Mouse (Mus musculus) midbrain, embryonic 11.5 days (tissue): ENCODE data around the gene Ankrd60. TPM values are rescaled to one million over a fixed set of nuclear protein-coding genes. Genes with fewer than 3 reads are reported as not detected.

ENCODE experiments used
- ATAC-seq: fragments of 200-750 bp; cut with Nextera tagmentation; 2 replicates; pipeline ENCODE4 v1.8.0; 2017; ENCODE audit warnings: moderate TSS enrichment, moderate library complexity; ENCODE audit not compliant: low FRiP score
- DNase-seq: peaks from one replicate; pipeline ENCODE4 v3.0.0; 2015; ENCODE audit warnings: low spot score; ENCODE audit errors: missing footprints
- H3K27ac ChIP-seq: fragments of 300-500 bp; sonication (generic); 2 replicates; pipeline ENCODE4 v1.5.1; 2014; ENCODE audit warnings: low read depth, low read length
- H3K27me3 ChIP-seq: fragments of 300-500 bp; sonication (generic); 2 replicates; pipeline ENCODE4 v1.6.1; 2014; ENCODE audit warnings: mild to moderate bottlenecking, low read length, moderate library complexity, mixed read lengths; ENCODE audit not compliant: control insufficient read depth, insufficient read depth
- H3K36me3 ChIP-seq: fragments of 300-500 bp; sonication (generic); 2 replicates; pipeline ENCODE4 v1.6.1; 2014; ENCODE audit warnings: mild to moderate bottlenecking, low read length, moderate library complexity, mixed read lengths; ENCODE audit not compliant: control insufficient read depth, insufficient read depth
- H3K4me1 ChIP-seq: fragments of 300-500 bp; sonication (generic); 2 replicates; pipeline ENCODE4 v1.6.1; 2014; ENCODE audit warnings: low read length; ENCODE audit not compliant: control insufficient read depth, insufficient read depth
- H3K4me2 ChIP-seq: fragments of 300-500 bp; sonication (generic); 2 replicates; pipeline ENCODE4 v1.6.1; 2014; ENCODE audit warnings: mild to moderate bottlenecking, moderate library complexity
- H3K4me3 ChIP-seq: fragments of 300-500 bp; sonication (generic); 2 replicates; pipeline ENCODE4 v1.5.1; 2014; ENCODE audit warnings: low read depth, low read length
- H3K9ac ChIP-seq: fragments of 300-500 bp; sonication (generic); 2 replicates; pipeline ENCODE4 v1.6.1; 2014; ENCODE audit warnings: low read length
- H3K9me3 ChIP-seq: fragments of 300-500 bp; sonication (generic); 2 replicates; pipeline ENCODE4 v1.6.1; 2016; ENCODE audit warnings: low read length; ENCODE audit not compliant: control insufficient read depth
- WGBS: fragments of 180-500 bp; shearing (Covaris S2); extraction: QIAGEN DNeasy Blood & Tissue Kit; methylation state at CpG from one replicate; pipeline ENCODE4 v1.1.7; 2014; 5-methylcytosine and 5-hydroxymethylcytosine counted together
- polyA plus RNA-seq: library from polyadenylated mRNA; unstranded; fragments of >200 nt; fragmentation: Nextera tagmentation; extraction: Ambion mirVana; gene quantifications from 2 replicates; pipeline ENCODE4 v1.2.1, GENCODE M21; 2014

Gene Ankrd60
- polyA plus RNA-seq, 1 experiment from 2014 or later, result not detected

GRCm38 (mm10) chr2:173539781-173540180, 38.4 kb downstream of the Ankrd60 start:
- Histone ChIP-seq H3K9ac (no peak overlapping the region), H3K4me1 (no peaks in the 10 kb centered on the region), H3K4me3 (no peak overlapping the region), H3K27me3 (no peaks in the 10 kb centered on the region), H3K4me2 (no peak overlapping the region), H3K9me3 (no peaks in the 10 kb centered on the region), H3K36me3 (no peaks in the 10 kb centered on the region), H3K27ac (no peak overlapping the region)
- ATAC-seq (no peak), DNase-seq (no peak)
- 57% methylated on average over 15 of the region's 15 CpGs for WGBS

DNA sequence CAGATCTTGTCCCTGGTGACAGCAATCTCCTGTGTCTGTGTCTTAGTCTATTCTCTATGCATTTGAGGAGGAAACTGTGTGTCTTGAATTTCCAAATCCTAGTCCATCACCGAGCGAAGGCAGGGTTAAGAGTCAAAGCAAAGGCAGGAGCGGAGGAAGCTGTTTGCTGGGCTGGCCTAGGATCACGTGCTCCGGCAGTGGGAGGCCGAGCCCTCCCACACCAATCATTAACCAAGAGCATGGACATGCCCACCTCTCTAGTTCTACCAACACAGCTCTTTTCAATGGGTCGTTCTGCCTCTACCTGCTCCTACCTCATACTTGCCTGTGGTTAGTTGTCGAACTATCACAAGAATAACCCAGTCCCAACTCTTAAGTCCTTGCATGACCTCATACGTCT, 42.3 kb downstream of the Ankrd60 start:
- no peak for DNase-seq
- Histone ChIP-seq H3K27me3 (no peaks in the 10 kb centered on the region), H3K4me1 (no peaks in the 10 kb centered on the region), H3K36me3 (no peaks in the 10 kb centered on the region), H3K4me2 (no peak overlapping the region), H3K9me3 (no peaks in the 10 kb centered on the region), H3K4me3 (no peak overlapping the region), H3K9ac (no peak overlapping the region), H3K27ac (no peak overlapping the region)
- 96% methylated on average over 9 of the region's 9 CpGs for WGBS
- ATAC-seq, result no peak

DNA sequence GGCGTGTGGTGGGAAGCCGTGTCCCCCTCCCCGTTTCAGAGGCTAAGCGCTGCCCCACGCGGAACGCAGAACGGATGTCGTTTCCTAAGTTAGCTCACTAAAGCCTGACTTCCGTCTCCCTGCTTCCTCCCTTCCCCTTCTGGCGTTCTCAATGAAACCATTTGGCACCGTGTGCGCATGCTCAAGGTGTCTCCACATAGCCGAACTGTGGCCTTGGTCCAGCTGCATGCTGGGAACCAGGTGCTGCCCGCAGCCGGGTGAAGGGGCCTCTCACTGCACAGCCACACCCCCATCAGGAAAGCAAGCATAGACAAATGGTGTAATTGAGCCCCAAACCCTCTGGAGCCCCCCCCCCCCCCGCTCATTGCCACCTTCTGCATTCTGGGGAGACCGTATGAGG, 42.8 kb downstream of the Ankrd60 start:
- Histone ChIP-seq H3K4me2 (no peak overlapping the region), H3K27ac (no peak overlapping the region), H3K9me3 (no peaks in the 10 kb centered on the region), H3K9ac (no peak overlapping the region), H3K36me3 (no peaks in the 10 kb centered on the region), H3K27me3 (no peaks in the 10 kb centered on the region), H3K4me1 (no peaks in the 10 kb centered on the region), H3K4me3 (no peak overlapping the region)
- DNase-seq, result no peak
- 88% methylated on average over 18 of the region's 18 CpGs for WGBS
- no peak for ATAC-seq

DNA sequence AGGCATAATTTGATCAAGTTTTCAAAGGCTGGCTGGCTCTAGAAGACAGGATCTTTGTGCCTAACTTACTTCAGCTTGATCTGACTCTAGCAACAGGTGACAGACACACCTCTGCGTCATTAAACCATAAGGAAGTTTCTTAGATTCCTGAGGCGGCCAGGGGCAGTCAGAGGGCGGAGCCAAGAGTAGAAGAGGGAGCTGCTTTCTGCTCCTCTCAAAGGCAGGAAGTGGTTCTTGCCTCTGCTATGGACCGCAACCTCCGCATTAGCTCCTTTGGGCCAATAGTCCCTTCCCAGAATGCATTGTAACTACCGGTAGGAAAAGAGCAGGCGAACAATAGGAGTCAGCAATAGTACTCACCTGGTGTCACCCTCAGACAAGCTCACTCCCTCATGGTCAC, 43.6 kb downstream of the Ankrd60 start:
- Histone ChIP-seq H3K9me3 (no peaks in the 10 kb centered on the region), H3K27ac (no peak overlapping the region), H3K4me1 (no peaks in the 10 kb centered on the region)

GRCm38 (mm10) chr2:173532711-173533462, 45.3 kb downstream of the Ankrd60 start:
- H3K4me1 ChIP-seq, result no peaks in the 10 kb centered on the region
- no peaks in the 10 kb centered on the region for H3K27me3 ChIP-seq
- no peak overlapping the region for H3K27ac ChIP-seq
- H3K36me3 ChIP-seq, result no peaks in the 10 kb centered on the region
- no peak overlapping the region for H3K9ac ChIP-seq
- no peak overlapping the region for H3K4me2 ChIP-seq
- WGBS, result 75% methylated on average over 15 of the region's 15 CpGs
- ATAC-seq (no peak), DNase-seq (no peak)
- no peak overlapping the region for H3K4me3 ChIP-seq
- no peaks in the 10 kb centered on the region for H3K9me3 ChIP-seq

More for the DNA sequence above, 43.6 kb downstream of the Ankrd60 start:
- Histone ChIP-seq H3K36me3 (no peaks in the 10 kb centered on the region), H3K4me2 (no peak overlapping the region), H3K4me3 (no peak overlapping the region), H3K9ac (no peak overlapping the region), H3K27me3 (no peaks in the 10 kb centered on the region)
- DNase-seq (no peak), ATAC-seq (no peak)
- WGBS, result 83% methylated on average over 7 of the region's 7 CpGs

GRCm38 (mm10) chr2:173528493-173528892, 49.7 kb downstream of the Ankrd60 start:
- H3K27me3 ChIP-seq, result no peaks in the 10 kb centered on the region
- H3K36me3 ChIP-seq, result no peaks in the 10 kb centered on the region
- no peak overlapping the region for H3K4me2 ChIP-seq
- ATAC-seq (no peak), DNase-seq (no peak)
- 87% methylated on average over 3 of the region's 3 CpGs for WGBS
- no peak overlapping the region for H3K27ac ChIP-seq
- H3K9me3 ChIP-seq, result no peaks in the 10 kb centered on the region
- H3K4me3 ChIP-seq, result no peak overlapping the region
- no peak overlapping the region for H3K9ac ChIP-seq
- H3K4me1 ChIP-seq, result no peaks in the 10 kb centered on the region

- ATAC-seq (no peak), DNase-seq (peak; percentile 14)
- Histone ChIP-seq H3K27ac (no peak within 1 kb of the TSS), H3K4me2 (no peak within 1 kb of the TSS), H3K4me3 (no peak within 1 kb of the TSS), H3K4me1 (no peaks in the 10 kb centered on the region), H3K9me3 (no peaks in the 10 kb centered on the region), H3K9ac (no peak within 1 kb of the TSS), H3K36me3 (no peaks in the 10 kb centered on the region), H3K27me3 (no peaks in the 10 kb centered on the region)
- 91% methylated on average over 18 of the region's 18 CpGs for WGBS
Observed at GRCm38 (mm10) chr2:173522376-173522775, 55.8 kb downstream of the Ankrd60 start, which contains the start of gene 1700021F07Rik. Gene 1700021F07Rik (plus strand): TSS chr2:173522586.

Other genes starting within 250 kb of the Ankrd60 start
- not detected in 2 replicates for gene 1700021F07Rik, start 55.8 kb downstream of the Ankrd60 start, polyA plus RNA-seq
- 37.3 and 38.2 TPM in 2 replicates for gene Rab22a, start 81.4 kb upstream of the Ankrd60 start, polyA plus RNA-seq
- not detected in 2 replicates for gene 1700010B08Rik, start 141.1 kb upstream of the Ankrd60 start, polyA plus RNA-seq
- gene Vapb, start 159.1 kb upstream of the Ankrd60 start, polyA plus RNA-seq, result 13.7 and 13.8 TPM in 2 replicates